Mouse (Mus musculus) splenic B cell, adult 2 months (primary cell): ENCODE data around the gene Fn1.
A peak's percentile ranks its signal among the peaks of the same experiment; 100 is the strongest.

Experiments
- DNase-seq: peaks from one replicate; pipeline ENCODE4 v3.0.0-alpha.2; 2011; ENCODE audit warnings: low read depth, low spot score
- H3K27me3 ChIP-seq: 2 replicates; pipeline ENCODE4 v1.6.1; 2012; ENCODE audit warnings: mild to moderate bottlenecking, low read length, moderate library complexity, mixed read lengths; ENCODE audit not compliant: control insufficient read depth, poor library complexity, insufficient read depth, severe bottlenecking
- H3K36me3 ChIP-seq: 2 replicates; pipeline ENCODE4 v1.6.1; 2012; ENCODE audit warnings: mild to moderate bottlenecking, low read length, moderate library complexity, mixed read lengths; ENCODE audit not compliant: control insufficient read depth, poor library complexity, insufficient read depth, severe bottlenecking

Gene Fn1

GRCm38 (mm10) chr1:71652551-71653399 lies at the start of gene Fn1:
Fn1 (minus strand) TSS chr1:71653200.
- Histone ChIP-seq H3K36me3 (no peaks in the 10 kb centered on the region), H3K27me3 (no peaks in the 10 kb centered on the region; the same call in 1 of the 2 replicates)
- peak; percentile 3 for DNase-seq

GRCm38 (mm10) chr1:71696093-71696492 lies 43.1 kb upstream of the Fn1 start:
- no peaks in the 10 kb centered on the region for H3K27me3 ChIP-seq
- H3K36me3 ChIP-seq: no peaks in the 10 kb centered on the region
- DNase-seq: no peak

GRCm38 (mm10) chr1:71691472-71692277 lies 38.7 kb upstream of the Fn1 start:
- H3K27me3 ChIP-seq: no peaks in the 10 kb centered on the region
- H3K36me3 ChIP-seq: no peaks in the 10 kb centered on the region
- DNase-seq: no peak

- DNase-seq: no peak
- no peaks in the 10 kb centered on the region for H3K27me3 ChIP-seq
- H3K36me3 ChIP-seq: no peaks in the 10 kb centered on the region
Observed at GRCm38 (mm10) chr1:71688926-71689303, 35.9 kb upstream of the Fn1 start.

GRCm38 (mm10) chr1:71688272-71688925 lies 35.4 kb upstream of the Fn1 start:
- Histone ChIP-seq H3K27me3 (no peaks in the 10 kb centered on the region), H3K36me3 (no peaks in the 10 kb centered on the region)
- DNase-seq: no peak

GRCm38 (mm10) chr1:71686791-71687190 lies 33.8 kb upstream of the Fn1 start:
- no peaks in the 10 kb centered on the region for H3K36me3 ChIP-seq
- no peak for DNase-seq

GRCm38 (mm10) chr1:71683736-71684135 lies 30.7 kb upstream of the Fn1 start:
- H3K27me3 ChIP-seq: no peaks in the 10 kb centered on the region
- no peaks in the 10 kb centered on the region for H3K36me3 ChIP-seq
- no peak for DNase-seq

More at GRCm38 (mm10) chr1:71686791-71687190, 33.8 kb upstream of the Fn1 start:
- no peaks in the 10 kb centered on the region for H3K27me3 ChIP-seq

GRCm38 (mm10) chr1:71682194-71682715 lies 29.3 kb upstream of the Fn1 start:
- DNase-seq: no peak
- no peaks in the 10 kb centered on the region for H3K27me3 ChIP-seq
- no peaks in the 10 kb centered on the region for H3K36me3 ChIP-seq

- Histone ChIP-seq H3K27me3 (no peaks in the 10 kb centered on the region), H3K36me3 (no peaks in the 10 kb centered on the region)
- no peak for DNase-seq
Observed at GRCm38 (mm10) chr1:71681306-71681705, 28.3 kb upstream of the Fn1 start.

GRCm38 (mm10) chr1:71680046-71680672 lies 27.2 kb upstream of the Fn1 start:
- DNase-seq: no peak
- no peaks in the 10 kb centered on the region for H3K27me3 ChIP-seq
- no peaks in the 10 kb centered on the region for H3K36me3 ChIP-seq

GRCm38 (mm10) chr1:71675420-71675819 lies 22.4 kb upstream of the Fn1 start:
- peak; percentile 3 for DNase-seq
- Histone ChIP-seq H3K27me3 (no peaks in the 10 kb centered on the region), H3K36me3 (no peaks in the 10 kb centered on the region)

GRCm38 (mm10) chr1:71674274-71674673 lies 21.3 kb upstream of the Fn1 start:
- DNase-seq: no peak
- Histone ChIP-seq H3K36me3 (no peaks in the 10 kb centered on the region), H3K27me3 (no peaks in the 10 kb centered on the region)

GRCm38 (mm10) chr1:71673398-71673910 lies 20.5 kb upstream of the Fn1 start:
- no peak for DNase-seq
- no peaks in the 10 kb centered on the region for H3K36me3 ChIP-seq

GRCm38 (mm10) chr1:71672346-71672745 lies 19.3 kb upstream of the Fn1 start:
- Histone ChIP-seq H3K36me3 (no peaks in the 10 kb centered on the region), H3K27me3 (no peaks in the 10 kb centered on the region)
- DNase-seq: no peak

More at GRCm38 (mm10) chr1:71673398-71673910, 20.5 kb upstream of the Fn1 start:
- H3K27me3 ChIP-seq: no peaks in the 10 kb centered on the region
